ENCODE assay signal across 21 mouse cellular contexts in genomic region chr15:85604938-85605337, GRCm38 (mm10). TPM values are rescaled to one million over a fixed set of nuclear protein-coding genes. Genes with fewer than 3 reads are reported as not detected.
DNase-seq lines count a peak whose midpoint lies in the region; ATAC-seq and TF ChIP-seq lines count a peak whose summit lies in the region.
"Had no signal": no experiment of that assay in that cellular context is flagged by ENCODE, and none has a peak within 500 bp of the region (broad histone marks: within the 10 kb centered on the region; RNA-seq: fewer than 3 reads in every experiment).

No protein-coding gene starts in this region.

- no peaks in the 10 kb centered on the region for H3K36me3 ChIP-seq in stomach, embryonic 16.5 days (ENCODE audit: control insufficient read depth, insufficient read depth, low read length)
- no peaks in the 10 kb centered on the region for H3K36me3 ChIP-seq in stomach, postnatal 0 days (ENCODE audit: control insufficient read depth, insufficient read depth, low read length)
- H3K36me3 ChIP-seq in ES-E14 (ENCODE audit: control insufficient read depth, insufficient read depth, low read length, poor library complexity, severe bottlenecking) (no peaks in the 10 kb centered on the region), myocyte (ENCODE audit: control insufficient read depth, insufficient read depth) (no peaks in the 10 kb centered on the region)
- H3K36me3 ChIP-seq: embryonic facial prominence, embryonic 10.5 days; embryonic facial prominence, embryonic 12.5 days; forebrain, embryonic 15.5 days had no signal

- no peak overlapping the region for H3K4me2 ChIP-seq in stomach, embryonic 16.5 days (ENCODE audit: low read depth, low read length)
- no peak overlapping the region for H3K4me2 ChIP-seq in stomach, postnatal 0 days (replicated peaks; ENCODE audit: low read depth)
- H3K4me2 ChIP-seq in myocyte (ENCODE audit: low read depth): peak overlapping the region; percentile 98
- H3K4me2 ChIP-seq: embryonic facial prominence, embryonic 12.5 days; forebrain, embryonic 13.5 days; forebrain, embryonic 15.5 days had no signal

- 81% methylated on average over 8 of the region's 8 CpGs for WGBS in stomach, embryonic 16.5 days
- 79% methylated on average over 8 of the region's 8 CpGs for WGBS in stomach, postnatal 0 days
- WGBS in lung, adult 2 months: 83% methylated on average over 8 of the region's 8 CpGs

- ATAC-seq in stomach, embryonic 16.5 days (ENCODE audit: insufficient read depth, low FRiP score): no peak
- no peak for ATAC-seq in stomach, postnatal 0 days (ENCODE audit: low FRiP score, low TSS enrichment)
- ATAC-seq: activated CD4-positive, CD25-positive, alpha-beta regulatory T cell, adult 4 months; CD4-positive, CD25-positive, alpha-beta regulatory T cell, adult 4 months; forebrain, embryonic 13.5 days; forebrain, embryonic 15.5 days; forebrain, postnatal 0 days; Patski had no signal

- no peak for TF ChIP-seq EP300 in stomach, postnatal 0 days (optimal IDR thresholded peaks at IDR 0.05)

- TF ChIP-seq POLR2A in myocyte (IDR thresholded peaks at IDR 0.05; ENCODE audit: insufficient read length, low read depth): no peak
- TF ChIP-seq POLR2A in lung, adult 2 months (IDR thresholded peaks at IDR 0.05; ENCODE audit: borderline replicate concordance, extremely low read depth, low read depth, low read length): no peak

- peaks cover 18% of the 10 kb centered on the region for H3K4me1 ChIP-seq in stomach, embryonic 16.5 days (ENCODE audit: control insufficient read depth, insufficient read depth, low read length)
- H3K4me1 ChIP-seq in stomach, postnatal 0 days (replicated peaks; ENCODE audit: control insufficient read depth, insufficient read depth): 0 out of 2 replicates have a peak, but pooled peaks cover 2% of the 10 kb centered on the region
- H3K4me1 ChIP-seq in ES-E14 (ENCODE audit: control insufficient read depth in 2 of 2, insufficient read depth in 2 of 2, low read length in 2 of 2, poor library complexity in 1 of 2): peaks cover 1 to 20% of the 10 kb centered on the region in 2 experiments; a peak in 2 of 4 replicates
- peaks cover 13% of the 10 kb centered on the region; the same call in 1 of the 2 replicates for H3K4me1 ChIP-seq in lung, adult 2 months (ENCODE audit: control insufficient read depth, insufficient read depth, low read length)
- H3K4me1 ChIP-seq: forebrain, embryonic 15.5 days had no signal

- H3K79me2 ChIP-seq in myocyte (ENCODE audit: control insufficient read depth, insufficient read depth): peaks cover 5% of the 10 kb centered on the region

- peak overlapping the region; percentile 24 for H3ac ChIP-seq in myocyte (ENCODE audit: control insufficient read depth, insufficient read length)

- TF ChIP-seq CTCF in stomach, postnatal 0 days (IDR thresholded peaks at IDR 0.05; ENCODE audit: low read depth): no peak
- no peak for TF ChIP-seq CTCF in lung, adult 2 months (IDR thresholded peaks at IDR 0.05; ENCODE audit: insufficient read depth, low read length)

- H3K9ac ChIP-seq in stomach, embryonic 16.5 days (ENCODE audit: low read length): 0 out of 2 replicates have a peak overlapping the region, but pooled peaks have one; percentile 5
- H3K9ac ChIP-seq in stomach, postnatal 0 days (ENCODE audit: low read length): no peak overlapping the region
- H3K9ac ChIP-seq in ES-E14 (ENCODE audit: insufficient read depth, low read depth, low read length, poor library complexity, severe bottlenecking): no peak overlapping the region
- H3K9ac ChIP-seq: forebrain, embryonic 13.5 days; forebrain, embryonic 15.5 days; forebrain, postnatal 0 days had no signal

- H3K9me3 ChIP-seq in stomach, embryonic 16.5 days (replicated peaks; ENCODE audit: control insufficient read depth, low read length): no peaks in the 10 kb centered on the region
- no peaks in the 10 kb centered on the region for H3K9me3 ChIP-seq in stomach, postnatal 0 days (ENCODE audit: control insufficient read depth, low read length)
- H3K9me3 ChIP-seq in ES-E14 (ENCODE audit: control insufficient read depth, insufficient read depth, low read depth, low read length): no peaks in the 10 kb centered on the region
- H3K9me3 ChIP-seq: embryonic facial prominence, embryonic 10.5 days; embryonic facial prominence, embryonic 12.5 days; forebrain, embryonic 13.5 days; forebrain, embryonic 15.5 days had no signal

- no peak overlapping the region for H3K4me3 ChIP-seq in stomach, embryonic 16.5 days (replicated peaks; ENCODE audit: low read length)
- H3K4me3 ChIP-seq in stomach, postnatal 0 days (ENCODE audit: low read depth, low read length): no peak overlapping the region
- H3K4me3 ChIP-seq in ES-E14 (ENCODE audit: insufficient read depth in 1 of 2, low read depth in 1 of 2, low read length in 2 of 2, poor library complexity in 1 of 2, severe bottlenecking in 1 of 2): no peak overlapping the region
- H3K4me3 ChIP-seq in myocyte: peak overlapping the region; percentile 35
- H3K4me3 ChIP-seq in lung, adult 2 months (replicated peaks; ENCODE audit: extremely low read depth, low read depth, low read length): no peak overlapping the region
- H3K4me3 ChIP-seq: embryonic facial prominence, embryonic 10.5 days; embryonic facial prominence, embryonic 12.5 days; forebrain, embryonic 13.5 days; forebrain, embryonic 15.5 days had no signal

- H3K27me3 ChIP-seq in stomach, embryonic 16.5 days (ENCODE audit: control insufficient read depth, insufficient read depth, low read length): no peaks in the 10 kb centered on the region
- H3K27me3 ChIP-seq in stomach, postnatal 0 days (ENCODE audit: control insufficient read depth, insufficient read depth, low read length): no peaks in the 10 kb centered on the region
- no peaks in the 10 kb centered on the region for H3K27me3 ChIP-seq in myocyte (ENCODE audit: control insufficient read depth, insufficient read depth, insufficient read length)
- H3K27me3 ChIP-seq: embryonic facial prominence, embryonic 12.5 days; forebrain, embryonic 13.5 days; forebrain, embryonic 15.5 days; Patski had no signal

- H3K27ac ChIP-seq in stomach, embryonic 16.5 days (ENCODE audit: low read length): no peak overlapping the region
- H3K27ac ChIP-seq in stomach, postnatal 0 days (replicated peaks): no peak overlapping the region
- no peak overlapping the region for H3K27ac ChIP-seq in ES-E14 (ENCODE audit: insufficient read depth, low read depth, low read length, poor library complexity, severe bottlenecking)
- H3K27ac ChIP-seq: embryonic facial prominence, embryonic 10.5 days; embryonic facial prominence, embryonic 12.5 days; forebrain, embryonic 13.5 days; forebrain, embryonic 15.5 days had no signal

- in situ Hi-C loops in ES-E14 (cut with MboI; ENCODE audit: low sequenced_read_pairs in 2 of 2, unreplicated experiment in 2 of 2): loop anchor here in 1 of 2 experiments (5.0 kb wide), 1 partner anchor 107 kb away; no protein-coding TSS in a partner anchor

- no peak for DNase-seq in stomach, postnatal 0 days (ENCODE audit: low spot score)
- DNase-seq in ES-E14 (ENCODE audit: low read depth, low spot score): no peak
- DNase-seq in right cerebral cortex, postnatal 14 days: no peak
- DNase-seq in lung, adult 2 months: no peak
- DNase-seq: adrenal gland, adult 8-10 months; adrenal gland, postnatal 36 days; cerebellum, adult 11-12 months; cerebellum, adult 9-10 months; cerebellum, postnatal 10 days; cerebellum, postnatal 25 days; forebrain, postnatal 0 days had no signal

TF ChIP-seq in ES-E14, 5 proteins besides CTCF, POLR2A, EP300 and RAD21:
- TF ChIP-seq ZC3H11A (IDR thresholded peaks at IDR 0.05; ENCODE audit: borderline replicate concordance, low read depth, low read length) (no peak), ZNF384 (IDR thresholded peaks at IDR 0.05; ENCODE audit: low read depth, low read length) (peak; percentile 76; the same call in 1 of the 2 replicates)

TF ChIP-seq in myocyte, 11 proteins besides CTCF, POLR2A, EP300 and RAD21:
- TF ChIP-seq TCF12 (IDR thresholded peaks at IDR 0.05; ENCODE audit: insufficient read depth, poor library complexity, severe bottlenecking) (no peak), MYOD1 (IDR thresholded peaks at IDR 0.05; ENCODE audit: control insufficient read depth in 1 of 3, insufficient read length in 2 of 3, low read depth in 2 of 3) (peak in 1 of 3 experiments; percentile 55)

RNA-seq across cellular contexts. Expression of gene Wnt7b, which starts 22.7 kb away (rescaled TPM):
- 3.4 and 4.8 TPM in 2 replicates for polyA plus RNA-seq in stomach, embryonic 16.5 days (2015; fragmentation: Nextera tagmentation; extraction: Ambion mirVana)
- polyA plus RNA-seq in stomach, postnatal 0 days (2015; fragmentation: Nextera tagmentation; extraction: Ambion mirVana): 20.6 and 24.4 TPM in 2 replicates
- 11.2 and 15.5 TPM in 2 replicates for total RNA-seq in ES-E14 (2012; rRNA removed)
- 7.9 TPM for polyA plus RNA-seq in myocyte (2012; fragmentation: generic; extraction: Trizol)
- 7.0 and 13.2 TPM in 2 replicates for polyA plus RNA-seq in lung, adult 2 months (2012; rRNA removed)
- total RNA-seq: CH12.LX had no signal
- polyA plus RNA-seq: activated CD4-positive, CD25-positive, alpha-beta regulatory T cell, adult 4 months; CD4-positive, CD25-positive, alpha-beta regulatory T cell, adult 4 months had no signal
